Mouse (Mus musculus) G1E (cell line): ENCODE results near the gene Neurod6.

ENCODE experiments used
- CTCF ChIP-seq: IDR thresholded peaks from 2 replicates; pipeline ENCODE4 v1.5.1; 2012; ENCODE audit warnings: low read depth, low read length, inconsistent platforms, mixed read lengths
- GATA1 ChIP-seq: IDR thresholded peaks from 2 replicates; pipeline ENCODE4 v1.6.1; 2012; ENCODE audit warnings: borderline replicate concordance, low read length, inconsistent platforms, mixed read lengths
- POLR2AphosphoS5 ChIP-seq: IDR thresholded peaks from 2 replicates; pipeline ENCODE4 v1.6.1; 2012; ENCODE audit warnings: low read depth, low read length, inconsistent platforms; ENCODE audit not compliant: insufficient replicate concordance
- TAL1 ChIP-seq: conservative IDR thresholded peaks from 2 replicates; pipeline ENCODE4 v1.6.1; 2012; ENCODE audit warnings: low read depth, low read length, inconsistent platforms, mixed read lengths

DNA sequence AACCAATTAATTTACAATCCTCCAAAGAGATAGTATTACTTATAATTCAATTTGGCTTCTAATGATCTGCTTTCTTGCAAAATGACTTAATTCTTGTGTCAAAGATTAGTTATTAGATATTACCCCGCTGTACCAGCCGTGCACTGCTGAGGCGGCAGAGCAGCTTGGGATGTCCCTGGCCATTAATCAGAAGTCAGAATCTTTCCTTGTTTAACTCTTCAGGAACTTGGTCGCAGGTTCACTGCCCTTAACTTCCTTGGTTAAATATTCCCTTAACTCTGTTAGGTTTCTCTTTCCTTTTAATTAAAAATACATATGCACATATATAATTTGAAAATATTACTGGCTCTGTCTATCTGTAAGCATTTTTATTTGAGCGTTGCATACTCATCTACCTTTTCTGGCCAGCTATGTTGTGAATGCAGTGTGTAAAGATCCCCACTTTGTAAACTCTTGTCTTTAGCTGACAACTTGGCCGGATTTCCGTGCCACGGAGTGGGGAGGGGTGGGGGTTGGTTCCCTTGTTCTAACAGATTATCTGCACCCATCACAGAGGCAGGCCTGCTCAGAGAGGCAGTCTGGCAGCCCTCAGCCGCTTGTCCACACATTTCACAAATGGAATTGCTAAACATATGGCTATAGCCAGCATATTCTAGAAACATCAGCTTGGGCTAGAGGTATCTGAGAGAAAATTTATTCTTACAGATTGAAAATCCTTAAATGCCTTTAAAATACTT lies 34.1 kb downstream of the Neurod6 start:
- TF ChIP-seq CTCF (no peak), GATA1 (no peak), POLR2AphosphoS5 (no peak), TAL1 (no peak)
